Mouse (Mus musculus) small intestine, adult 2 months (tissue): ENCODE measurements around the gene Gm4201. TPM values are rescaled to one million over a fixed set of nuclear protein-coding genes. Genes with fewer than 3 reads are reported as not detected.
"Not testable (repeated sequence)": the region's sequence is repeated elsewhere in the genome, so short reads cannot be mapped to it uniquely, and the experiment has no call there.

Source experiments
- H3K27ac ChIP-seq: fragments of 200-500 bp; 2 replicates; pipeline ENCODE4 v1.5.1; 2012; ENCODE audit warnings: low read depth, low read length, control low read depth, inconsistent platforms; ENCODE audit not compliant: insufficient read depth
- H3K27me3 ChIP-seq: fragments of 200-500 bp; 2 replicates; pipeline ENCODE4 v1.6.1; 2012; ENCODE audit warnings: mild to moderate bottlenecking, moderate library complexity, low read length, inconsistent platforms; ENCODE audit not compliant: control insufficient read depth, insufficient read depth
- H3K36me3 ChIP-seq: fragments of 200-500 bp; 2 replicates; pipeline ENCODE4 v1.6.1; 2012; ENCODE audit warnings: mild to moderate bottlenecking, low read length, control low read depth, inconsistent platforms; ENCODE audit not compliant: control insufficient read depth, insufficient read depth
- H3K4me1 ChIP-seq: fragments of 200-500 bp; 2 replicates; pipeline ENCODE4 v1.6.1; 2012; ENCODE audit warnings: low read length, inconsistent platforms, mixed read lengths; ENCODE audit not compliant: control insufficient read depth, insufficient read depth, insufficient read length
- H3K4me3 ChIP-seq: fragments of 200-500 bp; 2 replicates; pipeline ENCODE4 v1.5.1; 2012; ENCODE audit warnings: low read depth, mild to moderate bottlenecking, control low read depth, inconsistent platforms, low read length, moderate library complexity
- WGBS: fragments of 180-500 bp; shearing (Covaris S2); methylation state at CpG from one replicate; pipeline ENCODE4 v1.1.7; 2018; 5-methylcytosine and 5-hydroxymethylcytosine counted together
- polyA plus RNA-seq: library from polyadenylated mRNA; depleted of rRNA; stranded (reverse); fragments of >200 nt; gene quantifications from 2 replicates; pipeline ENCODE4 v1.2.3, GENCODE M21; 2012; rRNA removed

The Gm4201 gene
- not detected in 2 replicates for polyA plus RNA-seq

DNA sequence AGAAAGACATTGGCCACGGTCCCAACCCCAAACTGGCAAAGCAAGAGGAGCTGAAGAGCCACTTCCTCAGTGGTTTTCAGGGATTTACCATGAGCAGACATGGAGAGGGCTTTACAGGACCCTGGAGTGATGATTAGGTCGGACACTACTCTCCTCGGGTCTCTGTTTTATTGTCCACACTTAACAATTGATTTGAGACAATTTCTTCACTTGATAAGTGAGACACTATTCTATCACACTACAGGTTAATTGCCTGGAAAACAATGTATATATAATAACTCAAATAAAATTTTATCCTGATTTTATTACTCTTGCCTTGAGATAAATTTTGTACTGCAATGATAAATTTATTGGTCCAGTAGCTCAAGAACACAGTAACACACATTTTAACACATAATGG, at the start of gene Gm4201:
TSS of gene Gm4201 (minus strand) at position 101 of the 400 bp plus-strand sequence.
- H3K4me3 ChIP-seq, H3K4me1 ChIP-seq, H3K36me3 ChIP-seq, H3K27me3 ChIP-seq, H3K27ac ChIP-seq: not testable (repeated sequence)
- no CpG with 5 or more reads among the region's 3 CpGs for WGBS

DNA sequence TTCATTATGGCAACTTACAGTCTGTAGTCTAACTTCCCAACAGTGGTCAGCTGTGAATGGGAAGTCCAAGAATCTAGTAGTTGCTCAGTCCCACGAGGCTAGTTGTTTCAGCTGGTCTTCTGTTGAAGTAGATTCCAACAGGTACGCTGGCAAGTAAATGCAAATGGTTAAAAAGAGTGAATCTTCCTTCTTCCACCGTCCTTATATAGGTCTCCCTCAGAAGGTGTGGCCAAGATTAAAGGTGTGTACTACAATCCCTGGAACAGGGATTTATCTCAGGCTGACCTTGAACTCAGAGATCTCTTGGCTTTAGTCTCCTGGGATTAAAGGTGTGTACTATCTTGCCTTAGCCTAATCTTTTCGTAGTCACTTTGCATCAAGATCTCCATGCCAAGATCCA, 22.9 kb upstream of the Gm4201 start, which contains the start of gene Gm4565:
TSS of gene Gm4565 (minus strand) at position 101 of the 400 bp plus-strand sequence.
- not testable (repeated sequence) for H3K27me3 ChIP-seq, H3K36me3 ChIP-seq, H3K4me1 ChIP-seq, H3K27ac ChIP-seq, H3K4me3 ChIP-seq
- WGBS, result 69% methylated on average over 2 of the region's 4 CpGs

DNA sequence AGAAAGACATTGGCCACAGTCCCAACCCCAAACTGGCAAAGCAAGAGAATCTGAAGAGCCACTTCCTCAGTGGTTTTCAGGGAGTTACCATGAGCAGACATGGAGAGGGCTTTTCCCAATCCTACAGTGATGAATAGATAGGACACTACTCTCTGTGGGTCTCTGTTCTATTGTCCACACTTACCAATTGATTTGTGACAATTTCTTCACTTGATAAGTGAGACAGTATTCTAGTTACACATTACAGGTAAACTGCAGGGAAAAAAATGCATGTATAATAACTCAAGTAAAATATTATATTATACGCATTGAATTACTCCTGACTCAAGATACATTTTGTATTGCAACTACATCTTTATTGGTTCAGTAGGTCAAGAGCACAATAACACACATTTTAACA, 30.4 kb downstream of the Gm4201 start, which contains the start of gene Gm8677:
TSS of gene Gm8677 (minus strand) at position 101 of the 400 bp plus-strand sequence.
- not testable (repeated sequence) for H3K27me3 ChIP-seq, H3K4me3 ChIP-seq, H3K4me1 ChIP-seq, H3K27ac ChIP-seq, H3K36me3 ChIP-seq
- WGBS, result no CpG with 5 or more reads among the region's 1 CpGs

DNA sequence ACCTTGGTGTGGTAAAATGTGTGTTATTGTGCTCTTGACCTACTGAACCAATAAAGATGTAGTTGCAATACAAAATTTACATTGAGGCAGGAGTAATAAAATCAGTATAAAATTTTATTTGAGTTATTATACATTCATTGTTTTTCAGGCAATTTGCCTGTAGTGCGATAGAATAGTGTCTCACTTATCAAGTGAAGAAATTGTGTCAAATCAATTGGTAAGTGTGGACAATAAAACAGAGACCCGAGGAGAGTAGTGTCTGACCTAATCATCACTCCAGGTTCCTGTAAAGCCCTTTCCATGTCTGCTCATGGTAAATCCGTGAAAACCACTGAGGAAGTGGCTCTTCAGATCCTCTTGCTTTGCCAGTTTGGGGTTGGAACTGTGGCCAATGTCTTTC, 42.5 kb downstream of the Gm4201 start, which contains the start of gene Vmn1r152:
TSS of gene Vmn1r152 (plus strand) at position 301 of the 400 bp plus-strand sequence.
- H3K4me1 ChIP-seq, H3K27me3 ChIP-seq, H3K27ac ChIP-seq, H3K4me3 ChIP-seq, H3K36me3 ChIP-seq: not testable (repeated sequence)
- no CpG with 5 or more reads among the region's 3 CpGs for WGBS

Other genes starting within 250 kb of the Gm4201 start
- not detected in 2 replicates for gene Gm4187, start 235.6 kb downstream of the Gm4201 start, polyA plus RNA-seq
- gene Gm8660, start 194.3 kb downstream of the Gm4201 start, polyA plus RNA-seq, result not detected in 2 replicates
- not detected in 2 replicates for gene Vmn1r148, start 151.8 kb downstream of the Gm4201 start, polyA plus RNA-seq
- gene Vmn1r149, start 127.1 kb downstream of the Gm4201 start, polyA plus RNA-seq, result not detected in 2 replicates
- gene Gm10665, start 101.3 kb downstream of the Gm4201 start, polyA plus RNA-seq, result not detected in 2 replicates
- not detected in 2 replicates for gene Vmn1r151, start 65.7 kb downstream of the Gm4201 start, polyA plus RNA-seq
- not detected in 2 replicates for gene Vmn1r152, start 42.4 kb downstream of the Gm4201 start, polyA plus RNA-seq
- gene Gm8677, start 30.5 kb downstream of the Gm4201 start, polyA plus RNA-seq, result not detected in 2 replicates
- not detected in 2 replicates for gene Gm4565, start 22.8 kb upstream of the Gm4201 start, polyA plus RNA-seq
- gene Vmn1r155, start 92.7 kb upstream of the Gm4201 start, polyA plus RNA-seq, result not detected in 2 replicates
- gene Gm8693, start 127.0 kb upstream of the Gm4201 start, polyA plus RNA-seq, result not detected in 2 replicates
- not detected in 2 replicates for gene Gm4567, start 154.4 kb upstream of the Gm4201 start, polyA plus RNA-seq
- gene Vmn1r157, start 196.4 kb upstream of the Gm4201 start, polyA plus RNA-seq, result not detected in 2 replicates
- gene Vmn1r158, start 225.4 kb upstream of the Gm4201 start, polyA plus RNA-seq, result not detected in 2 replicates